Mouse (Mus musculus) erythroblast, embryonic 14.5 days (primary cell): ENCODE data around the gene Plg. TPM values are rescaled to one million over a fixed set of nuclear protein-coding genes. Genes with fewer than 3 reads are reported as not detected.

Experiments used
- H3K27me3 ChIP-seq: 2 replicates; pipeline ENCODE4 v1.6.1; 2012; ENCODE audit warnings: inconsistent platforms; ENCODE audit not compliant: control insufficient read depth
- H3K36me3 ChIP-seq: 2 replicates; pipeline ENCODE4 v1.6.1; 2012; ENCODE audit warnings: mild to moderate bottlenecking, inconsistent platforms; ENCODE audit not compliant: control insufficient read depth
- H3K4me1 ChIP-seq: 2 replicates; pipeline ENCODE4 v1.6.1; 2012; ENCODE audit warnings: inconsistent platforms; ENCODE audit not compliant: control insufficient read depth
- H3K4me3 ChIP-seq: replicated peaks from 2 replicates; pipeline ENCODE3; 2012; ENCODE audit warnings: moderate library complexity, mild to moderate bottlenecking, inconsistent platforms
- H3K9me3 ChIP-seq: 2 replicates; pipeline ENCODE4 v1.6.1; 2012; ENCODE audit warnings: low read length, inconsistent platforms, mixed read lengths; ENCODE audit not compliant: control insufficient read depth
- GATA1 ChIP-seq: IDR thresholded peaks from 2 replicates; pipeline ENCODE4 v1.6.1; 2012; ENCODE audit warnings: low read length, inconsistent platforms, mixed read lengths
- TAL1 ChIP-seq: IDR thresholded peaks from 3 replicates; pipeline ENCODE4 v1.6.1; 2012; ENCODE audit warnings: low read length, inconsistent platforms, mixed read lengths
- polyA plus RNA-seq: library from polyadenylated mRNA; stranded (reverse); fragments of >175 nt; gene quantifications from 2 replicates; pipeline ENCODE4 v1.2.3, GENCODE M21; 2012

Plg gene
- polyA plus RNA-seq, 1 experiment = 0.27 TPM

- TF ChIP-seq TAL1 (no peak), GATA1 (no peak)
Measured at GRCm38 (mm10) chr17:12412891-12413237, 34.5 kb downstream of the Plg start.

GRCm38 (mm10) chr17:12415031-12415735 lies 36.8 kb downstream of the Plg start:
- TF ChIP-seq TAL1 (no peak), GATA1 (no peak)
- H3K4me3 ChIP-seq = no peak overlapping the region
- H3K36me3 ChIP-seq = no peaks in the 10 kb centered on the region; the same call in 1 of the 2 replicates
- H3K9me3 ChIP-seq = no peaks in the 10 kb centered on the region
- H3K4me1 ChIP-seq = no peaks in the 10 kb centered on the region
- no peaks in the 10 kb centered on the region for H3K27me3 ChIP-seq

More at GRCm38 (mm10) chr17:12412891-12413237, 34.5 kb downstream of the Plg start:
- Histone ChIP-seq H3K27me3 (no peaks in the 10 kb centered on the region), H3K4me3 (no peak overlapping the region), H3K4me1 (no peaks in the 10 kb centered on the region), H3K36me3 (no peaks in the 10 kb centered on the region; the same call in 1 of the 2 replicates), H3K9me3 (no peaks in the 10 kb centered on the region)

GRCm38 (mm10) chr17:12415741-12416140 lies 37.3 kb downstream of the Plg start:
- Histone ChIP-seq H3K36me3 (no peaks in the 10 kb centered on the region; the same call in 1 of the 2 replicates), H3K27me3 (no peaks in the 10 kb centered on the region), H3K4me3 (no peak overlapping the region), H3K4me1 (no peaks in the 10 kb centered on the region), H3K9me3 (no peaks in the 10 kb centered on the region)
- TF ChIP-seq GATA1 (no peak), TAL1 (no peak)

- Histone ChIP-seq H3K36me3 (no peaks in the 10 kb centered on the region; the same call in 1 of the 2 replicates), H3K9me3 (no peaks in the 10 kb centered on the region), H3K4me1 (no peaks in the 10 kb centered on the region), H3K4me3 (no peak overlapping the region), H3K27me3 (no peaks in the 10 kb centered on the region)
- TF ChIP-seq TAL1 = no peak
- no peak for TF ChIP-seq GATA1
Measured at GRCm38 (mm10) chr17:12416250-12416895, 38.0 kb downstream of the Plg start.

GRCm38 (mm10) chr17:12419491-12420079 lies 41.2 kb downstream of the Plg start:
- H3K4me1 ChIP-seq = no peaks in the 10 kb centered on the region
- TF ChIP-seq TAL1 = no peak
- TF ChIP-seq GATA1 = no peak
- no peaks in the 10 kb centered on the region; the same call in 1 of the 2 replicates for H3K36me3 ChIP-seq
- H3K27me3 ChIP-seq = no peaks in the 10 kb centered on the region
- peaks cover 2% of the 10 kb centered on the region; the same call in 1 of the 2 replicates for H3K9me3 ChIP-seq
- H3K4me3 ChIP-seq = no peak overlapping the region

- no peak for TF ChIP-seq TAL1
- no peak for TF ChIP-seq GATA1
- Histone ChIP-seq H3K9me3 (peaks cover 2% of the 10 kb centered on the region; the same call in 1 of the 2 replicates), H3K27me3 (no peaks in the 10 kb centered on the region), H3K4me3 (no peak overlapping the region), H3K36me3 (no peaks in the 10 kb centered on the region; the same call in 1 of the 2 replicates), H3K4me1 (no peaks in the 10 kb centered on the region)
Measured at GRCm38 (mm10) chr17:12420886-12421574, 42.6 kb downstream of the Plg start.

GRCm38 (mm10) chr17:12422143-12422542 lies 43.7 kb downstream of the Plg start:
- TF ChIP-seq GATA1 = no peak
- no peak for TF ChIP-seq TAL1
- Histone ChIP-seq H3K36me3 (no peaks in the 10 kb centered on the region; the same call in 1 of the 2 replicates), H3K27me3 (no peaks in the 10 kb centered on the region), H3K9me3 (peaks cover 2% of the 10 kb centered on the region; the same call in 1 of the 2 replicates), H3K4me3 (no peak overlapping the region), H3K4me1 (peaks cover 4% of the 10 kb centered on the region)

GRCm38 (mm10) chr17:12427156-12427555 lies 48.7 kb downstream of the Plg start:
- no peak overlapping the region for H3K4me3 ChIP-seq
- no peaks in the 10 kb centered on the region for H3K9me3 ChIP-seq
- H3K27me3 ChIP-seq = no peaks in the 10 kb centered on the region
- no peaks in the 10 kb centered on the region for H3K36me3 ChIP-seq
- H3K4me1 ChIP-seq = peaks cover 4% of the 10 kb centered on the region
- TF ChIP-seq TAL1 = no peak

GRCm38 (mm10) chr17:12428369-12428768 lies 50.0 kb downstream of the Plg start:
- Histone ChIP-seq H3K4me3 (no peak overlapping the region), H3K27me3 (no peaks in the 10 kb centered on the region), H3K4me1 (peaks cover 4% of the 10 kb centered on the region), H3K36me3 (no peaks in the 10 kb centered on the region), H3K9me3 (no peaks in the 10 kb centered on the region)
- TF ChIP-seq TAL1 (no peak), GATA1 (no peak)
